Mouse (Mus musculus) gastrocnemius, adult 8-10 months (tissue): ENCODE results near the gene Sipa1l2. TPM values are rescaled to one million over a fixed set of nuclear protein-coding genes. Genes with fewer than 3 reads are reported as not detected.

ENCODE experiments used
- DNase-seq, 2 experiments: peaks; one replicate each; pipeline ENCODE4 v3.0.0; 2022; ENCODE audit warnings: low spot score in 2 of 2
- total RNA-seq, 4 experiments: library from RNA; stranded (reverse); gene quantifications; 2 replicates each; pipeline ENCODE4 v1.2.4; 2022

Gene Sipa1l2
- total RNA-seq, 4 experiments from 2014 or later = 3.9 to 5.4 (median 4.5) TPM

DNA sequence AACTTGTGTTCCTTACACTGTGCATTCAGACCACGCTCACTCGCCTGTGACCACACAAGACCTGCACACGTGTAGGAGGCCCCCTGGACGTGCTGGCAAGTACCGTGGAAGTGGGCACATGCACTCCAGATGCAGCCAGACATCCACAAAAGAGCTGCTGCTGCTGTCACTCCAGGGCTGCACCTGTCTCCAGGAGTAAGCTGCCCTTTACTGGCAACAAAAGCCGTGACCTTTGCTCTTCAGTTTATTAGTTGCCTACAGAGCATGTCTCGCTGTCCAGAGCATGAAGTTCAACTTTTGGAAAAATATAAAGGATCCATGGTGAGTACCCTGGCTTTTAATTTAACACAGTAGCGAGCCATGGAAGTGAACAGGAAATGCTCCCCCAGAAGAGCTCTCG, 98.2 kb downstream of the Sipa1l2 start:
- DNase-seq = no peak

- DNase-seq = no peak
Observed at GRCm38 (mm10) chr8:125465156-125465821, 104.3 kb downstream of the Sipa1l2 start.

DNA sequence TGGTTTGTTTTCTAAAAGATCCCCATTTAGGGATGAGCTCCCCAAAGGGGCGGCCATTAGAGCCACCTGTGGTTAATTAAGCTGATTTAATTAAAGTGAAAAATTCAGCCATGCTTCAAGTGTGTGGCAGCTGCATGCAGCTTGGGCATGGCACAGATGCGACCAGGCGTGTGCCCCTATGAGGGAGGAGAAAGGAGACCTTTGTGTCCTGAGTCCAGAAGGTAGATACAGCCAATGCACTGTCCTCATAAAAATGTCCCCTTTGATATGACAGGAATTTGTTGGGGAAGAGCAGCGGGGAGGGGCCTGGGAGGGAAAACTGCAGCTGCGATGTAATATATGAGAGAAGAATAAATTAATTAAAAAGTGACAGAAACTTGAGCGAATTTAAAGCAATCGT, 106.7 kb downstream of the Sipa1l2 start:
- no peak for DNase-seq

DNA sequence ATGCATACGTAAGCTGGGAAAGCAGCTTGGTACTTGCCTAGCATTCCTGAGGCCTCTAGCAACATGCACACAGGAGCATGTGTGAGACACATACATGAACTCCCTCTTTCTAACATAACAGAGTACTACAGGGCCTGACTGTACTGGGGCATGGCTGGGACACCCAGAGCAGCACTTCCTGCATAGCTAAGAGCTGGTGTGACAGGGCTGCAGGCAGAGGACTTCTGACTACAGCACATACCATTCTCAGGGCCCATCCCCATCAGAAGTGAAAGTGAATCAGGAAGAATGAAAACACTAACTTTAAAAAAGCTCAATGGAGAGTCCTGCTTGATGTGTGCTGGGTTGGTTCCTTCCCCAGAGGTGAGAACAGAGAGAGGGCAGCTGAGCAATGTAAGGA, 108.1 kb downstream of the Sipa1l2 start:
- no peak for DNase-seq

- DNase-seq = no peak
Observed at GRCm38 (mm10) chr8:125460602-125461001, 109.0 kb downstream of the Sipa1l2 start.

DNA sequence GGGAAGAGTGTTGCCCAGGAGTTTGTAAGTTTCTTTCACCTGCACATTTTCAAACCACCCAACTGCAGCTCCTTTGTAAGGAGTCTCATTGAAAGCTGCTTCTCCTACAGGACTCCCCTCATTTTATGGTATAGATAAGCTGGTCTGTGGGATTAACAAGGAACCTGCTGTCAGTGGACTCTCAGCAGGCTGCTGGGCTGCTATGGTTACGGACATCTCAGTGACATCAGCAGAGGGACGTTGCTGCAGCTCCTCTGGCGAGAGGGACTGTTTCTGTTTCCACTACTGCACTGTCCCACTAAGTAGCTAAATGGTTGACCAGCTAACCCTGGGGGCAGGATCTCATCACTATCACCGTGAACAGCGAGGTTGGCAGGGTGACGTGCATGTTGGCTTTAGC, 120.6 kb downstream of the Sipa1l2 start:
- no peak for DNase-seq

GRCm38 (mm10) chr8:125447543-125447942, 122.1 kb downstream of the Sipa1l2 start:
- DNase-seq = no peak

- DNase-seq = no peak
Observed at GRCm38 (mm10) chr8:125446236-125446635, 123.4 kb downstream of the Sipa1l2 start.

DNA sequence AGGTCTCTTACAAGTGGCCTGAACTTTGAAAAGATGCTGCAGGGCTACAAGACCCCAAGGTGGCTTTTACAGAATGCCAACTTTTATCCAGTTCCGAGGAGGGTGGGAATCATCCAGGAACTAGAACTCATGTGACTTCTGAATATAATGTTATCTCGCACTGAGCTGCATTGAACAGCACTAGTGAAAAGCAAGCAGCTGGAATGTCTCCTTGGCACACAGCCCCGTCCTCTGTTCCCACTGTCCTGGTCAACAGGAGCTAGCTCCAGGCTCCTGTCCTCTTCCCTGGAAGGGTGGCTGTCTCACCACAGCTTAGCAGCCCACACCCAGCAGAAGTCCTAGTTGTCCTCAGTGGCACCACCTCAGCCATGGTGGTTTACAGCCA, 124.4 kb downstream of the Sipa1l2 start:
- no peak for DNase-seq

GRCm38 (mm10) chr8:125444457-125445224, 125.0 kb downstream of the Sipa1l2 start:
- no peak for DNase-seq

GRCm38 (mm10) chr8:125435320-125436100, 134.1 kb downstream of the Sipa1l2 start:
- no peak for DNase-seq

DNA sequence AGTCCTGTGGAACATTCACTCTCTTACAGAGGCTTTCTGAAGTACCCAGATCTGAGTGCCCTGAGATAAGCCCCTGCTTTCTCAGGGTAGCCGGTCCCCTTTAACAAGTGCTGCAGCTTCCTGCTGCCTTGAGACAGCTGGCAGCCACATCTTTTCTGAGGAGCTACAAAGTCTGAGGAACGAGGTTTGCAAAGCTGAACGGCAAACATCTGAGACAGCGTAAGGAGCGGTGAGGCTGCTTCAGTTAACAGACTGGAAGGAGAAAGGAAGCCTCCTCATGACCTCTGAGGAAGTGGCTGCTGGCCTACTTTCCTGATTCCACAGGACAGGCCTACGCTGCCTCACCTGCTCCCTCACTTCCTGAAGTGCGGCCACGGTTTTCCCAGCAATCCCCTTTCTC, 135.5 kb downstream of the Sipa1l2 start:
- DNase-seq = no peak

DNA sequence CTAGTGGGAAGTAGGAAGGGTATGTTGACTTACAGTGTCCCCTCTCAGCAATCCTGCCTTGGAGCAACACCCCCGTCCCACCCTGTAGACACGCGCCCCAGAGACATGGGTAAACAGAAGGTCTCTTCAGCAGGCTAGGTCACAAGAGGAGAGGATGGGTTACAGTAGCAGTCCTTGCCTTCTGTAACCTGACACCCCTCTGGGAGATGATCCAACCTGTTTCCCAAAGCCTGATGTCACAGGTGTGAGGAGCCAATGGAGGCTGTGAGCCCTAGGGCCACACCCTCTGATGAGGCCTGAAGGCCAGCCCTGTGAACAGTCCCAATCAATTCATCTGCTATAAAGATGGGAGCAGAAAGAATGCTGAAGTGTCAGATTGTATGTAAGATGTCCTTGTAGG, 138.3 kb downstream of the Sipa1l2 start:
- peak; percentile 25 to 55 for DNase-seq

- no peak for DNase-seq
Observed at GRCm38 (mm10) chr8:125430796-125431195, 138.8 kb downstream of the Sipa1l2 start.

DNA sequence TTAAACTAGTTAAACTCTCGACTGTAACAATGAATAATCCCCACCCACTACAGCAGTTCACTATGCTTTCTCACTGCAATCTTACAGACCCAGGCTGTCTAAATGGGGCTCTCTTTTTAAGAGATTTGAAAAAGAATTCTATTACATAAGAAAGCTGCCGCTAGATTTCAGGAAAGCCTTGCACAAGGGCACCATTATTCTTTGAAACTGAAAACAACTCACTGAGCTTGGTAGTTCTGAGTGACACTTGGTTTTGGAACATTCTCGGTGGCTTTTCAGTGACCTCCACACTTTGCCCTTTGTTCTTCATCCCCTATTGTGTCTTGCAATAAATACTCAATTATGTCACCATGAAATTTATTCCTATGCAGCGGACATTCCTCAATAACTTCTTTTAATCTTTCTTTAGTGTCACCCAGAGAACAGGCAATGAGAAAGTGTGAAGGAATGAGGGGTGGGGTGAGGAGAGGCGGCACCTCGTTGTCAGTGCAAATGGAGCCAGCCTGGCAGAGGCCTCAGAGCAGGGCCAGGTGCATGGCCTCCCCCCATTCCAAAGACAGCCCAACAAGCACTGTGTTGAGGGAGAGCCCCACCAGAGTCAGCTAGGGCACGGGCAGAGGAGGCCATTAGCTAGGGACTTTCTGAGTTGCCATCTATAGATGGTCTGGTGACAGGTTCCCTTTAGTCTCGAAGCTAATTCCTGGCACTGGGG, 140.5 kb downstream of the Sipa1l2 start:
- no peak for DNase-seq

GRCm38 (mm10) chr8:125423861-125424260, 145.7 kb downstream of the Sipa1l2 start:
- no peak for DNase-seq

DNA sequence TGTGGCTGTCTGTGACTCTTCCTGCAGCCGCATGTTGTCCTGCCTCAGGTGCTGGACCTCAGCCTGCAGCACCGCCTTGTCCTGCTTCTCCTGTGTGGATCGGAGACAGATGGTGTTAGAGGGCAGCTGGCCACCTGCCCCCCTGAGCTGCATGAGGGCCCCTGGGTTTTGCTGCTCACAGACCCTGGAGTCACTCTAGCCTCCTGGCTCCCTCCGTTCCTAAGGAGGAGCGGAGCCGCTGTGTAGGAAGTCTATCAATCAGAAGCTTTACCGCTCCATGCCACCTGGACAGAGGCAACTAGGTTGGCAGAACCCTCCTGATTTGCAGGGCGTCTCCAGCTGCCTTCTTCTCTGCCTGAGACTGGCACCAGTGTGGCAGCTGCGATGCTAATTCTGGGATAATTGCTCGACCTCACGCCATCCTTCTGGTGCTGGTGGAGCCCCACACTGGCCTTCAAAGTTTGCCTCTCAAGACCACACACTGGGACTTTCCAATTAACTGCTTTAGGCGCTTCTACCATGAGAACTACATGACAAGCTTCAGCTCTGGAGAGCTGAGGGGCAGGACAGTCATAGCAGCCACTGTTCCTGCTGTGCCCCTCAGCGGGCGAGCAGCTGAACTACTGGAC, 150.3 kb downstream of the Sipa1l2 start:
- DNase-seq = no peak

DNA sequence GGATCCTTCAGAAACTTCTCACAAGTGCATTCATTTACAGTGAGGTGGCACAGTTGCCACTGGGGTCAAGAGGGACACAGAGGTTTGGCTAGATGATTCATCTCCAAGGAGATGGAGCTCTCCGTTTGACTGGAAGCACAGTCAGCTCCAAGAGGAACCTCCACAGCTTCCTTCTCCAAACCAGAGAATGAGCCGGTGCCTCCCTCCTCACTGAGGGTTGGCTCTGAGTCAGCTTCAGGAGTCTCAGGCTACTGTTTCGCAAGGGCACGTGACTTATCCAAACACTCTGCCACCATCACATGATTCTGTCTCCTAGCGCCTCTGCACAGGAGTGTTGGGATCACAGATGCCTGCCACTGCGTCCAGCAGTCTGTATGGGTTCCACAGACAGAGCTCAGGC, 153.5 kb downstream of the Sipa1l2 start:
- no peak for DNase-seq

GRCm38 (mm10) chr8:125414651-125415050, 155.0 kb downstream of the Sipa1l2 start:
- DNase-seq = no peak

GRCm38 (mm10) chr8:125413001-125413909, 156.4 kb downstream of the Sipa1l2 start:
- DNase-seq = no peak
